Mouse (Mus musculus): Measurements from ENCODE around the gene Tor1a. TPM values are rescaled to one million over a fixed set of nuclear protein-coding genes. Genes with fewer than 3 reads are reported as not detected.

The Tor1a gene
- total RNA-seq (2023), result 44.2 to 47.0 TPM (median 46.2 TPM) in 4 replicates

DNA sequence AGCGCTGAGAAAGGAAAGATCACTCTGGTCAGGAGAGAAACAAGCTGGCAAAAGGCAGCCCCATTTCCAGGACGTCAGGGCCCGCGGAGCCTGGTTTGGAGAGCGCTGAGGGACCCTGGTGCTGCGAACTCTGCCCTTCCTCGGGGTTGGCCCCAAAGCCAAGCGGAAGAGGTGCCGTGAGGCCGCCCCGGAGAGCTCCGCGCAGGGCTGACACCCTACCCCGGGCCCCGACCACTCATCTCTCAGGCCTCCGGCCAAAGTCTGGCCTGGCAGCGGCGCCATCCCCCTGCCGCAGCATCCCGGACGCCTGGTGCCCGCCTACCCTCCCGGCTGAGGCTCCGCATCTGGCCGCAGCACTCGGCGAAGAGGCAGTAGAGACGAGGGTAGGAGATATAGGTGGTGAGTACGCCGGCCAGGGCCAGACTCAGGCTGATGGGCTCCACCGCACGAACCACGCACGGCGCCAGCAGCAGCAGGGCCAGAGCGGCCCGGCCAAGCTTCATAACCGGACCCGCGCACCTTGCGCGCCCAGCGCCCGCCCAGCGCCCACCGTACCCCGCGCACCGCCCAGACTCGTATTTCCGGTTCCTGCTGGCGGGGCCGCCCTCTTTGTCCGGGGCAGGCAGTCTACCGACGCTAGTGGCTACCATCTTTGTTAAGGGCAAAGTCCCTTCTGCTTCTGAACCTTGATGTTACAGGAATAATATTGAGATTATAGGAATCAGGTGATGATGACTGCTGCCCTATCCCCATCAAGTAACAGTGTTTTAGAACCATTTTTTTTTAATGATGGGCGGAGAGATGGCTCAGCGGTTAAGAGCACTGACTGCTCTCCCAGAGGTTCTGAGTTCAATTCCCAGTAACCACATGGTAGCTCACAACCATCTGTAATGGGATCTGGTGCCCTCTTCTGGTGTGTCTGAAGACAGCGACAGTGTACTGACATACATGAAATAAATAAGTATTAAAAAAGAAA is at the start of gene Tor1a:
Tor1a (minus strand) TSS at position 582 of the 976 bp plus-strand sequence.

DNA sequence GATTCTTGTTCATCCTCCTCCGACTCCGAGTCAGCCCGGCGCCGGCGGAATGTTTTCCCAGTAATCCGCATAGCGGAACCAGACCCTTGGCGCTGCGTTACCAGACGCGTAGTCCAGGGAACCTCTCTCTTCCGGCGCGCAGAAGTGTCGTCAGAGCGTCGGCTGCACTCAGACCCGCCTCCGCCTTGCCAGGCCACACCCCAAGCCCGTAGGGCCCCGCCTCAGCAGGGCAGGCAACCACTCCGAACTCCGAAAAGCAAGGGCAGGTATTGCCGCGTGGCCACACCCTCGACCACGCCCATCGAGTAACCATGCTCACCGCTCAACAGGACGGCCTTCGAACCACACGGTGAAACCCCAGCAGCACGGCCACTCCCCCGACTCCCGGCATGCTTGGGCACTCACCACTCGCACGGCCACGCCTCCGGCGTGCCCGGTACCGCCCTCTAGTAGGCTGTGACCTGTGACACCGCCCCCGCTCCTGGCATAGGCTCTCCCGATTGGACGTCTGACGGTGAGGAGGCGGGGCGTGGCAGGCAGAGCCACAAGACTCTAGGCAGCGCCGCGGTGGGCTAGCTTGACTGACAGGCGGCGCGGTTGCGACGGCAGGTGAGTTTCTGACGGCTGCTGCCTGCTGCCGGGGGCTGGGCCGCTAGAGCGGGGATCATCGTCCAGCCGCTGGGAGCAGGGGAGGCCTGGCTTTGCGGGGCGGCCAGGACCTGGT is 14.2 kb upstream of the Tor1a start, which contains the start of the genes BC005624 and Usp20:
BC005624 (minus strand) TSS at position 412 of the 724 bp plus-strand sequence.
Usp20 (plus strand) TSS at position 490 of the 724 bp plus-strand sequence.

GRCm38 (mm10) chr2:30952824-30953490 is 14.8 kb downstream of the Tor1a start, which contains the start of gene Tor1b:
TSS of gene Tor1b (plus strand) at chr2:30952959.

GRCm38 (mm10) chr2:30929483-30930045 is 38.2 kb downstream of the Tor1a start, which contains the start of gene Ptges:
TSS of gene Ptges (minus strand) at chr2:30929863.

Other genes with a start within 250 kb of the Tor1a start
- gene 1700001O22Rik, start 164.3 kb downstream of the Tor1a start, total RNA-seq (2023), result not detected in 4 replicates
- 35.5 to 46.8 TPM (median 40.4 TPM) in 4 replicates for gene Ntmt1, start 160.1 kb downstream of the Tor1a start, total RNA-seq (2023)
- 32.2 to 35.5 TPM (median 33.9 TPM) in 4 replicates for gene Asb6, start 137.6 kb downstream of the Tor1a start, total RNA-seq (2023)
- gene Prrx2, start 133.0 kb downstream of the Tor1a start, total RNA-seq (2023), result 0.61 TPM in 1 of 4 replicates, not detected in the others
- gene Ptges, start 38.1 kb downstream of the Tor1a start, total RNA-seq (2023), result not detected in 4 replicates
- gene Tor1b, start 15.0 kb downstream of the Tor1a start, total RNA-seq (2023), result 46.9 to 52.8 TPM (median 51.6 TPM) in 4 replicates
- 120 to 126 TPM (median 121 TPM) in 4 replicates for gene BC005624, start 14.3 kb upstream of the Tor1a start, total RNA-seq (2023)
- 14.6 to 22.0 TPM (median 20.3 TPM) in 4 replicates for gene Usp20, start 14.3 kb upstream of the Tor1a start, total RNA-seq (2023)
- gene Fnbp1, start 174.1 kb upstream of the Tor1a start, total RNA-seq (2023), result 213 to 228 TPM (median 222 TPM) in 4 replicates
- 76.7 to 94.5 TPM (median 86.0 TPM) in 4 replicates for gene Gpr107, start 184.4 kb upstream of the Tor1a start, total RNA-seq (2023)

Data from B cell, adult 62 days (primary cell).